Mouse (Mus musculus) left cerebral cortex, adult 11 months (tissue): ENCODE measurements around the gene Proser3.

Source experiments
- DNase-seq: peaks from one replicate; pipeline ENCODE4 v3.0.0; 2022; ENCODE audit warnings: low spot score

Proser3 gene

GRCm38 (mm10) chr7:30552102-30553020 is at the start of gene Proser3, which contains the start of gene Hspb6:
Proser3 (minus strand) TSS chr7:30552299.
Hspb6 (plus strand) TSS chr7:30552178.
- peak; percentile 93 for DNase-seq

- DNase-seq = no peak
Measured at GRCm38 (mm10) chr7:30600651-30601050, 48.6 kb upstream of the Proser3 start.

GRCm38 (mm10) chr7:30599933-30600353 is 47.8 kb upstream of the Proser3 start:
- DNase-seq = peak; percentile 87

GRCm38 (mm10) chr7:30598786-30599185 is 46.7 kb upstream of the Proser3 start, which contains the start of gene Zbtb32:
Zbtb32 (minus strand) TSS chr7:30598909.
- no peak for DNase-seq

GRCm38 (mm10) chr7:30596811-30597210 is 44.7 kb upstream of the Proser3 start:
- no peak for DNase-seq

- no peak for DNase-seq
Measured at GRCm38 (mm10) chr7:30596093-30596492, 44.0 kb upstream of the Proser3 start.

GRCm38 (mm10) chr7:30594510-30595024 is 42.5 kb upstream of the Proser3 start:
- DNase-seq = no peak

GRCm38 (mm10) chr7:30593579-30594509 is 41.7 kb upstream of the Proser3 start:
- DNase-seq = no peak

- no peak for DNase-seq
Measured at GRCm38 (mm10) chr7:30592772-30593423, 40.8 kb upstream of the Proser3 start.

- DNase-seq = no peak
Measured at GRCm38 (mm10) chr7:30591605-30591951, 39.5 kb upstream of the Proser3 start.

- DNase-seq = no peak
Measured at GRCm38 (mm10) chr7:30590927-30591604, 39.0 kb upstream of the Proser3 start.

GRCm38 (mm10) chr7:30589435-30590301 is 37.6 kb upstream of the Proser3 start:
- peak; percentile 55 for DNase-seq

GRCm38 (mm10) chr7:30588676-30589434 is 36.8 kb upstream of the Proser3 start, which contains the start of gene Kmt2b:
Kmt2b (minus strand) TSS chr7:30588726.
- peak; percentile 95 for DNase-seq

GRCm38 (mm10) chr7:30587842-30588667 is 36.0 kb upstream of the Proser3 start:
- no peak for DNase-seq

GRCm38 (mm10) chr7:30586455-30587020 is 34.4 kb upstream of the Proser3 start:
- DNase-seq = no peak

- no peak for DNase-seq
Measured at GRCm38 (mm10) chr7:30585170-30585569, 33.1 kb upstream of the Proser3 start.

GRCm38 (mm10) chr7:30584339-30584738 is 32.2 kb upstream of the Proser3 start:
- no peak for DNase-seq

GRCm38 (mm10) chr7:30581547-30581946 is 29.4 kb upstream of the Proser3 start:
- DNase-seq = no peak
